In the genomic region with DNA sequence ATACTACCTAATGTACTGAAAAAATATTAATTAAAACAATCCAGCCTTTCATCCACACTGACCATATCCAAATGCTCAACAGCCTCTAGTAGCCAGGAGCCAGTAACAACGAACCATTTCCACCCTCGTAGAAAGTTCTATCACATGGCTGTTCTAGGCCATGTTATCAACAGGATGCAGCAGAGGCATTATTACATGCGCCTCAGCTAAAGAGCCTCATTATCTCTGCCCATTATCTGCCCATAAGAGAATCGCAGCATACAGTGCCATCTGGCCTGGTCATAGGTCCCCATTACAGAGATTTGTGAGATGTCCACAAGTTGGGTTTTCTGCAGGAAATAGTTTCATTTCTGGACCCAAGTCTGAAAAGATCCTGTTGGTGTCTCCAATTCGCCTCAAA, we compare ENCODE assay signal across 1 mouse cellular context.
TF ChIP-seq lines count a peak whose summit lies in the region.

No protein-coding gene starts in this region.

TF ChIP-seq in MEL, 35 proteins besides CTCF, POLR2A, EP300 and RAD21 (continued from another document):
- 0 out of 2 replicates have a peak, but pooled peaks have one; percentile 34 for TF ChIP-seq MYB (IDR thresholded peaks at IDR 0.05; ENCODE audit: low read depth, low read length)
- no peak for TF ChIP-seq USF2 (IDR thresholded peaks at IDR 0.05; ENCODE audit: borderline replicate concordance in 1 of 2, insufficient read depth in 1 of 2, low read depth in 1 of 2, low read length in 2 of 2)
- peak; percentile 98 for TF ChIP-seq GATA1 (IDR thresholded peaks at IDR 0.05; ENCODE audit: low read depth, low read length)
- no peak for TF ChIP-seq POLR2AphosphoS5 (IDR thresholded peaks at IDR 0.05; ENCODE audit: borderline replicate concordance, low read depth, low read length)
- TF ChIP-seq MXI1 (IDR thresholded peaks at IDR 0.05; ENCODE audit: low read depth, low read length): peak; percentile 67
- no peak for TF ChIP-seq KAT2A (conservative IDR thresholded peaks at IDR 0.05; ENCODE audit: low read depth, low read length)
- no peak for TF ChIP-seq ZKSCAN1 (IDR thresholded peaks at IDR 0.05; ENCODE audit: low read depth, low read length)
- TF ChIP-seq SIN3A (IDR thresholded peaks at IDR 0.05; ENCODE audit: low read length): peak; percentile 79
- TF ChIP-seq E2F4 (IDR thresholded peaks at IDR 0.05; ENCODE audit: borderline replicate concordance, low read depth, low read length): no peak
- peak; percentile 79 for TF ChIP-seq USF1 (IDR thresholded peaks at IDR 0.05; ENCODE audit: low read depth, low read length)
- TF ChIP-seq MEF2A (IDR thresholded peaks at IDR 0.05; ENCODE audit: extremely low read depth, insufficient replicate concordance, low read depth, low read length, poor library complexity, severe bottlenecking): no peak
- TF ChIP-seq CHD2 (IDR thresholded peaks at IDR 0.05; ENCODE audit: low read length): no peak
- no peak for TF ChIP-seq SMC3 (IDR thresholded peaks at IDR 0.05; ENCODE audit: low read depth, low read length)
- no peak for TF ChIP-seq GABPA (IDR thresholded peaks at IDR 0.05; ENCODE audit: low read depth, low read length)
- no peak for TF ChIP-seq HCFC1 (IDR thresholded peaks at IDR 0.05; ENCODE audit: low read depth, low read length)
- TF ChIP-seq ZMIZ1 (IDR thresholded peaks at IDR 0.05; ENCODE audit: low read depth, low read length): no peak
- TF ChIP-seq POLR2AphosphoS2 (IDR thresholded peaks at IDR 0.05; ENCODE audit: low read length): peak; percentile 52; the same call in 1 of the 2 replicates
- TF ChIP-seq NRF1 (IDR thresholded peaks at IDR 0.05; ENCODE audit: insufficient read depth, low read depth, low read length, poor library complexity, severe bottlenecking): no peak
- TF ChIP-seq NELFE (IDR thresholded peaks at IDR 0.05; ENCODE audit: low read depth, low read length): no peak
- no peak for TF ChIP-seq ELF1 (IDR thresholded peaks at IDR 0.05; ENCODE audit: low read depth, low read length)
- peak; percentile 60; the same call in 1 of the 2 replicates for TF ChIP-seq BHLHE40 (IDR thresholded peaks at IDR 0.05; ENCODE audit: borderline replicate concordance, low read depth, low read length)
- TF ChIP-seq MYC (IDR thresholded peaks at IDR 0.05; ENCODE audit: low read depth, low read length): peak; percentile 76
- TF ChIP-seq MAX (IDR thresholded peaks at IDR 0.05; ENCODE audit: low read length): peak; percentile 67; the same call in 1 of the 2 replicates
- TF ChIP-seq ETS1 (IDR thresholded peaks at IDR 0.05; ENCODE audit: low read depth, low read length): peak; percentile 86
- TF ChIP-seq UBTF (IDR thresholded peaks at IDR 0.05; ENCODE audit: borderline replicate concordance, insufficient read depth, low read depth, low read length): no peak
- no peak for TF ChIP-seq ZNF384 (IDR thresholded peaks at IDR 0.05; ENCODE audit: low read depth, low read length)
